Mouse (Mus musculus): ENCODE measurements around the gene Ptges2.

The Ptges2 gene

DNA sequence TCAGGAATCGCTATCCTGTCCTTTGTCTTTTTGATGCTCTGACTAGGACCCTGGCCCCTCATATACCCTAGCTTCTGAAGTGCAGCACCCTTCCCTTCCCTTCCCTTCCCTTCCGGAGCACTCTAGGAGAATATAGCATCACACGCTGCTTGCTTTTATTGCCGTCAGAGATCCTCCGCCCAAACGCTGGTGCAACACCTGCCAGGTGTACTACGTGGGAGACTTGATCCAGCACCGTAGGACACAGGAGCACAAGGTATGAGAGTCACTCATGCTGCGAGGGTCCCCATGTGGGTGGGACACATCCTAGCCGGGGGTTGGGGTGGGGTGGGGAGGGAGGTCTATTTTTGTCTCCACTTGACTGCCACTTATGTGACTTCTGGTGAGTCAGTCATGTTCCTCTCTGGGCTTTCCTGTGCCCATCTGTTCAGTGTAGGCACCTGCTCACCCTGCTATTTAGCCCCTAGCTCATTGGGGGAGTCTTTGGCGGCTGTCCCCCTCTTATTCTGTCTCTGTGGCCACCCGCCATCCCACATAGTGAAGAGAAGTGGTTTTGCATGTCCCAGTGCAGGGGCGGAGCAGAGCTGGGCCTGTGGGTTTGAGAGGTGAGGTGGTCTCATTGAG, 20.3 kb upstream of the Ptges2 start:
- no peak for DNase-seq

DNA sequence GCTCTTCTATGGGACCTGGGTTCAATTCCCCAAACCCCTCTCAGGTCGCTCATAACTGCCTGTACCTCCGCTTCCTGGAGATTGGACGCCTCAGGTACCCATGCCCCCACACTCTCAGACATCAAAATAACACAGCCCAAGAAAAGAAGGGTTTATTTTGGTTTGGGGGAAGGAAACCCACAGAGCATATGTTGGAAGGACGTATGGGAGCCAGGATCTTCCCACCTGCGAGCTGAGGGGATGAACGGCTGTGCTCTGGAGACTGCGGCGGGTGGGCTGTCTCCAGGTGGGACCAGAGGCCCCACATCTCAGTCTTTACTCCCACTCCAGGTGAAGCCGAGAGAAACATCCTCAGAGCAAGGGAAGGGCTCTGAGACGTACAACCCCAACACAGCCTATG, 18.7 kb upstream of the Ptges2 start:
- DNase-seq, result no peak

DNA sequence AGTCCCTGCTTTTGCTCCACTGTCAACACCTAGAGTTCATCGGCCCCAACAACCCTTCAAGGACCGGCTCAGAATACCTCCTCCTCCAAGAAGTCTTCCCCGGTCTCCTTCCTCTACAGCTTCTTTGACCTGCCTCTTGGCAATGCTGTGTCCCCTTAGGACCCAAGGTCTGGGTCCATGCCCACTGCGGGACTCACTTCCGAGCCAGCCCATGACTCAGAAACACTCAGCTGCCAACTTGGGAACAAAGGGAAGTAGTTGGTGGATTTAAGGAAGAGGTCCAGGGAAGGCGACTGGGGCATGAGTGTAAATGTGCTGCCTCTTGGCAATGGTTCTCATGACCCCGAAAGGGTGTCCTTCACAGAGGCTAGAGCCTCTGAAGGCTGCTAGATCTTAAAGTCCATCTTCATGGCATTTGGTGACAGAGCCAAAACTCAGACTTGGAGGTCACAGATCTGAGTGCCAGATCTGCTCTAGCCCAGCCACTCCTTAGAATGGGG, 15.6 kb upstream of the Ptges2 start:
- DNase-seq, result no peak

DNA sequence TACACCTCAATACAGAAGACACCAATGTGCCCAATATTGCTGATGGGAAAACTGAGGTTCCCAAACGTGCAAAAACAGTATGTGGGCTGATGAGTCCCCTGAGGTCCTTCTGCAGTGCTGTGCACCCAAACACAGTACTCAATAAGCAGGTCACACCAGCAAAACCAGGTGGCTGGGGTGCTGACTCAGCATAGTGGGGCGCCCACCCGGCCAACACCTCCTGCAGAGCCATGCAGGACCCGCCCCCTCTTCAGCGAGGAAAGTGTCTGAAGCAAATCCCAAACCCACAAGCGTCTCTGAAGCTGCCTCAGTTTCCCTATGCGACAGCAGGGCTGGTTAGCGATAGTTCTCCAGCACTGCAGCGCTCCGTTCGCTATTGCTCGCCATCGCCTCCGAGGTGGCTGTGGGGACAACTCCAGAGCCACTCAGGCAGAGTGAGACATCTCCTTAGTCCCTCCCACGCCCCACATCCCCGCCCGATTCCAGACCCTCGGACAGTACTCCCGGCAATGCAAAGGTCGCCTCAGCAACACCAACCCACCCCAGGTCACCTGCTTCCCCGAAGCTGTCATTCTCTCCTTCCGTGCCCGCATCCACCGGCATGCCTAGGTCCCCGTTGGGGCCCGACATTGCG, 14.4 kb upstream of the Ptges2 start:
- DNase-seq, result no peak

DNA sequence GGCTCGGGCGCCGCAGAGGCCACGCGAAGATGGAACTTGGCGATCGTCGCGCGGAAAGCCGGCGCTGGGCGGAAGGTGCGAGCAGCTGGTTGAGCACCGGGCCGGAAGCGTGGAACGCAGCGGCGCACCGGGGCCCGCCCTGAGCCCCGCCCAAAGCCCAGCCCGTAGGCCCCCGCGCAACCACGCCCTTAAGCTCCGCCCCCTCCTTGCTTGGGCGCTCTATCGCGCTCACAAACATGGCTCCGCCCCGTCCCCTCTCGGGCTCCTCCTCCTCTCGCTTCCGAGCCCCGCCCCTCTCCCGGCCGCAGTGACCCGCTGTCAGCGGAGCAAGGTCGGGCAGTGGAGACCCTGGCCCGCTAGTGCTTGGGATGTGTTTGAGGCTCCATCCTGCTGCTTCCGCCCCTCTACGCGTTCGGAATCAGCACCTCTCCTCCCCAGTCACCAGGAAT, 13.9 kb upstream of the Ptges2 start, which contains the start of gene 1110008P14Rik:
Gene 1110008P14Rik, minus strand, starts transcription at position 164 of the 449 bp plus-strand sequence.
- DNase-seq, result peak; percentile 95

DNA sequence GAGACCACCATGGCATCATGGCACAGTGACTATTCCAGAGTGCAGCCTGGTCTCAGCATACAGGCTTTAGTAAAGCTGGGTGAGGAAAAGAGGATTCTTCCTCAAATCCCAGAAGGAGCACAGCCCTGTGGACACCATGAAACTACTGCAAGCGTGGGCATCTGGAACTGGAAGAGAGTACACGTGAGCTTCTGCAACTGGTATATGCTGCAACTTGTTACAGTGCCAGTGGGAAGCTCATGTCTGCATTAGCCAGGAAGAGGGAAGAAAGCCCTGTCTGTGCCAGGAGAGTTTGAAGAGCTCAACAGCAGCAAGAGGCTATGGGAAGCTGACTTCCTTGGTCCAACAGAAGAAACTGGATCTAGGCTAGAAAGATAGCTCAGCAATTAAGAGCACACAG, 13.0 kb upstream of the Ptges2 start:
- DNase-seq, result no peak

DNA sequence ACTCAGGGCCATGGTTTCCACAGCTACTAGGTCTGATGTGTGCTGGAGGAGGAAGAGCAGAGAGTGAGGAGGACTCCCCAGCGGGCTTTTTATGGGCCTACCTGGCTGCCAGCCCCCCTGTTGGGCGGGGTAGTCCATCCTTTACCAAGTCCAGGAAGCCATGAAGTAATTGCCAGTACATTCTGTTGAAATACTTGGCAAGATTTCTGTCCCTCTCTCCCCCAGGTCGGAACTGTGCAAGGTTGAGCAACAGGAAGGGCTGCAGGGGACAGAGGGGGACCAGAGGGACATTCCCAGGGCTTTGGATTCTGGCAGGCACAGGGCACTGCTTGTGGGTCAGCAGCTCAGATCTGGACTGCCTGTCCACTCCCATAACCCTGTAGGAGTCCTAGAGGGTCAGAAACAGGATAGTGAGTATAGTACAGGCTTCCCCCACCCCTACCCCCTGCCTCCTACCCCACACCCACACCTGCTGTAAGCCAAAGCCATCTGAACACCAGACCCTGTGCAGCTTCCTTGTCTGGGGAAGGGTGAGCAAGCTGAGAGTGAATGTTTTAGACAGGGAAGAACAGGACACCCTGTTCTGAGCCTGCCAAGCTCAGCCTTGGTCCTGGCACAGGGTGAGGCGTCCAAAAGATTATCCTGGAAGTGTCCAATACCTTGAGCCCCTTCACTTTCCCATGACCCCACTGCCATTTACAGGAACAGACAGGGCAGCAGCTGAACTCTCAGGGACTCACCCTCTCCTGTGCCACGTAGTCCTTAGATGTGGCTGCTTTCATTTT, 7.8 kb upstream of the Ptges2 start, which contains the start of gene Lcn2:
Gene Lcn2, minus strand, starts transcription at position 547 of the 785 bp plus-strand sequence.
- no peak for DNase-seq

DNA sequence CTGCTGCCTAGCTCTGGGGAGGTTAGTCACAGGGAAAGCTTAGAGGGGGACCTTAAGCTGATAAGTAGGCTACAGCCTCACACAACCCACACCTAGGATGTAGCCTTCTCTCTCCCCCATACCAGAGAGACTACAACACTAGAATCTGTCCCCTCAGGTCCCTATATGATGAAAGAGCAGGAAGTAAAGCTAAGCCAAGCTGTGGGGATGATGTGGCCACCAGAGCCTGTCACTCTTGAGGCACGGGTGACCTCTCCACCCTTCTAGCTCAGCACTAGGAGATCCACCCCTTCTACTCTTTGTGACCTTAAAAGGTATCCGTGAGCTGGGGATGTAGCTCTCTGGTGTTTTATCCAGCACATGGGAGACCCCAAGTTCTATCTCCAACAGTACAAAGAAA, 6.5 kb upstream of the Ptges2 start:
- DNase-seq, result no peak

DNA sequence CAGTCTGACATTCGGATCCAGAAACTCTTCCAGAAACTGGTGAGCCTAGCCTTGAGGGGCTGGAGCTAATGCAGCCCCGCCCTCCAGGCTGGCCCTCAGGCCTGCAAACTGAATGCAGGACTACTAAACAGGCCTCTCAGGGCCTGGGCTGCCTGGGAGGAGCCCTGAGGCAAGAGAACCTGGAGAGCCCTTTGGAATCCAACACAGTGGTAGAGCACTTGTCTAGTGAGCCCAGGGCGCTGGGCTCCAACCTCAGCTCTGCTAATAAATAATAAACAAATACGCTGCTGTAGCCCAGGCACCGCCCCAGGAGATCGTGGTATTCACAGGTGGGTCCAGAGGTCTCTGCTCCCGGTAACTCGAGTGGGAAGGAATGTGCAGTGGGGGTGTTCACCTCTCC, 4.8 kb upstream of the Ptges2 start:
- DNase-seq, result peak; percentile 76

DNA sequence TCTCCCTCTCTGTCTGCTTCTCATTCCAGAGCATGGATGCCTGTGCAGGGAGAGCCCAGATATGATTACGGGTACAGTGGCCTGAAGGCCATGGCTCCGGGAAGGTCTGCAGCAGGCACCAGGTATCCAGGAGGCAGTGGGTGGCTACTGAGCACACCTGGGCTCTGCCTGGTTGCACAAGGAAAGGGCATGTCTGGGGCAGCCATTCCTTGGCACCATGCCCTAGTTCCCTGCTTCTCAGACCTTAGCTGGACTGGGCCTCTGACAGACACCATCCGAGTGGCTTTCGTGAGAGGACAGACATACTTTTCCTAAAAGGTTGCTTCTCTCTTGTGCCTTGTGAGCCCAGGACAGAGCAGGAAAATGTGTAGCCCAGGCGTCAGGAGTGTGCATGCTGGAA, 3.6 kb upstream of the Ptges2 start:
- peak; percentile 83 for DNase-seq

DNA sequence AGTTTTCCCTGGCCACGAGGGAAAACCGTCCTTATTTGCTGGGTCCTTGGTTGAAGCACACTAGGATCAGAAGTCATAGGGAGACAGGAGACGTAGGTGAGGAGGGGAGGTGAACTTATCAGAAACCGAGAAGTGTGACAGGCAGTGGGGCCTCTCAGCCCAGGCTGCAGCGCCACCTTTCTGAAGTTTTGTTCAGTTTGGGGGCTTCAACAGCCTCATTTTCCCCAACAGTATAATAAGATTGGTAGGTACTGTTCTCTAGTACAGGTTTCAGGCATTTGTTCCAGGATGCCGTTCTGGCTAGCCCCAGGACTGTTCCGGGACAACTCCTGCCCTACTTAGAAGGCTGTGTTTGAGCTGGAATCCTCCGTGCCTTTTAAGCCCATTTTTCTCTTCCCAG, 723 bp upstream of the Ptges2 start:
- peak; percentile 64 for DNase-seq

DNA sequence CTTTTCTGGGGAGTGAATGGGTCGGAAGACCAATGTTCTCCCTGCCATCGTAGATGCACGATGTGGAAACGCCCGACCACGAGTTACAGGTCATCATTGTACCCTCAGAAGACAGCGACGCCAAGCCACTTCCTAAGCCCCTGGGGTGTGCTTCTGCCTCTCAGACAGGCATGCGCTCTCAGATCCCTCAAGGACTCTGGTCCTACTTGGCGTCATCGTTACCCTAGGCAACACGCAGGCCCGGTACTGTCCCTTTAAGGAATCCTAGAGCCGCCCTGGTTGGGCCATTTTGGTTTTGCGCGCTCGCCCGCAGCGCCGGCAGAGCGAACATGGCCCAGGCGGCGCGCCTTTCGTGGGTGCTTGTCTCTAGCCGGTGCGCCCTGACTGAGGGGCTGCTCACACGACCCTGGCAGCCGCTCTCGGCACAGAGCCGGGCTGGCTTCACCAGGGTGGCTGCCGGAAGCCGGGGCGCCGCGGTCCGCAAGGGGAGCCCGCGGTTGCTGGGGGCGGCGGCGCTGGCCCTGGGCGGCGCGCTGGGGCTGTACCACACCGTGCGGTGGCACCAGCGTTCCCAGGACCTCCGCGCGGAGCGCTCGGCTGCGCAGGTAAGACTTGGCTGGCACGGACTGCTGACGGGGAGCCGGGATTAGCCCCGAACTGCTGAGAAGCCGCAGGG, 388 bp downstream of the Ptges2 start:
- peak; percentile 97 for DNase-seq

DNA sequence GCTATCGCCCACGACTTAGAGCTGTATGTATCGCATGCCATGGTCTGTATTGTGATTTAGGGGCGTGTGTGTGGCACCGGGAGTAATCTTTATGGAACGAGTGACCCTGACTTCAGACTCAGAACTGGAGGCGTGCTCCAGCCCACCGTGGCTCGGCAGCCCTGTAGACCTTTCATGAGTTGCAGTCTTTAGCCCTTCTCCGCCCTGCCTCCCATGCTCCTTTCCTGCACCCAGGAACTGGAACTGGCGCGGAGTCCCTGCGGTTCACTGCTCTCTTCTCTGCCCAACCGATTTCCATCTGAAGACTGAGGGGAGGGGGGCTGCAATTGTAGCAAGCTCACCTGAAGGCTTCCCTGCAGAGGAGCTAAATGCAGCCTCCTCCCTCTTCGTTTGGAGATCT, 999 bp downstream of the Ptges2 start:
- DNase-seq, result no peak

DNA sequence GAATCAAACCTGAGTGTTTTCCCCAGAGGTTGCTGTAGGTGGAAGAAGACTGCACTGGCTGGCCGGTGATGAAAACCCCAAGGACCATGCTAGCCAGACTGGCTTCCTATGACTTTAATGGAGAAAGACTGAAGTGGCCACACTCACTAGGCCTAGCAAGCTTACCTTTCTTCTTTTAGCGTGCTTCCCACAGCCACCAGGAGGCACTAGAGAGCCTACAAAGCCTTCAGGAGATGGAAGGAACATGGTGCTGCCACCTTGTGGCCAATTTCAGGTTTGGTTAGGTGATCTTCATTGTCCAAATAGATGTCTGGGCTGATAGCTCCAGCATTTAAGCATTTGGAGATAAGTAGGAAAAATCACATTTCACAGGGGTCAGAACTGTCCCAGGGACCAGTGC, 9.0 kb downstream of the Ptges2 start:
- DNase-seq, result peak; percentile 98

DNA sequence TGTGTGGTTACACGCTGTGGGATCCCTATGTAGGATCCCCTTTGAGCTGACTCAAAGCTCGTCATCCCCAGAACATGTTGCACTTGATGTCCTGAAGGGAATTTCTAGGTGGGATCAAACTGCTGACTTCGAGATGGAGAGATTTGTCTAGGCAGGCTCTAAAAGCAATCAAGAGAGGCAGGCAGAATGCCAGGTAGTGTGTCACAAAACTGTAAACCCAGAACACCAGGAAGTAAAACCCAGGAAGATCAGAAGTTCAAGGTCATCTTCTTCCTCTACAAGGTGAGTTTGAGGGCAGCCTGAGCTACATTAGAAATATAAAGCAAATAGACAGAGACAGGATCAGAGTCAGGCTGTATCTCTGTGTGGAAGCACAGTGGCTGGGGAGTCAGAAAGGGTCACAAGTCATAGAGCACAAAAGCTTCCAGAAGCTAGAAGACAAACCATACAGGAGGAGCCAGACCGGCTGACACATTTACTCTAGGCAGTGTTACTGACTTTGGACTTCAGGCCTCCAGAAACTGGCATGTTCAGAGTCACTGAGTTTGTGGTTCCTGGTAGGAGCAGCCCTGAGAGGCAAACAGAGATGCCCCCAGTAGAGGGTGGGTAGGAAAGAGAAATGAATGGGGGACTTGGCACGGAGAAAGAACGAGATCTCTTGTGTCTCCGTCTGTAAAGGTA, 11.6 kb downstream of the Ptges2 start:
- DNase-seq, result peak; percentile 77

DNA sequence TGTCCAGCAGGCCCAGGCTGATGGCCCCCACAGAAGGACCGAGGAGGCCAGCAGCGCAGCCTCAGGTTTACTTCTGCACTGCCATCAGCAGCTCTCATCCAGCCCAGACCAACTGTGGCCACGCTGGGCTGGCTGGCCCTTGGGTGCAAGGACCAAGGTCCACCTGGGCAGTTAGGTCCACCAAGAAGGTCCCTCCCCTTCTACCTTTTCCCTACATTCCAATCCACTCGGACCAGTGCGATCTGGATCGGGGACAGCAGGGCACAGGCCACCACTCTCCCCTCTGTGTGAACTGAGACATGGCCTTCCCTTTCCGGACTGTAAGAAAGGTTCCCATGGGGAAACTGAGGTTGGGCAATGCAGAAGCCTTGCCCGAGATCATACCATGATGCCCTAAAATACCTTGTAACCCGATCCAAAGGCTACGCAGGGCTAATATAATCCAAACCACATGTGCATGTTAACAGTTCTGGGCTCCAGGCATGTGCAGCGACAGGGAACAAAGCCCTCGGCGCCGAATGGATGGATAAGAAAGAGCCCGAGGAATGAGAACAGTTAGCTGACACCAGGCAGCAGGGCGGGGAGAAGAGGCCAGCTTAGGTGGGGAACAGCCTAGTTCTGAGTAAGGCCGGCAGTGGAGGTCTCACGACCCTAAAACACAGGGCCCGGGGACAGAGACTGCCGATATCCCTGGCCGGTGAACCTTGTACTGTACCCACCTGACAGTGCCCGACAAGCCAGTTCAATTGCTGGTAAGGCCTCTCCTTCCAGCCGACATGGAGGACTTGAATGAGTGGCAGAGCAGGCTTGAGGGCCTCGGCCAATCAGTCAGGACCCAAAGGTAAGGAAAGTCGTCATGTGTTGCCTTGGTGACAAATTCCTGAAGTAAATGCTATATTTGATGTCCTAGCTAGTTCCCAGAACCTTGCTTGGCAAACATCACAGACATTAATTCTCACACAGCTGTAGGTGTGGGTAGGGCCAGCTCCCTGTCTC, 13.0 kb downstream of the Ptges2 start:
- DNase-seq, result peak; percentile 95

DNA sequence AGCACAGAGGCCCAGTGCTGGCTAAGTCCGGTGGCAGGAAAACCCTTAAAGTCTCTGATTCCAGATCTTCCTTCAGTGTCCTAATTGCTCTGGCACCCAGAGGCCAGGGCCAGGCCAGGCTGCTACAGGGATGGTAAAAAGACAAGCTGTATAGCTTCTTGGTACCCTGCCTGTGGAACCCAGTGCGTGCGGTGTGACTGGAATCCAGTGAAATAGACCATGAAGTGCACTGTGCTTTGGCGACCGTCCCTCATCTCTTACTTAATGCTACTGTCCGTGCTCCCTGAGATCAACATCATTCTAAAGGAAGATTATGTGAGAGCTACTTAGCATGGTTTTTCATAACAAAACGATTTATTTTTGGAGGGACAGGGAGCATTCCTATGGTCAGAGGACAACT, 15.7 kb downstream of the Ptges2 start:
- no peak for DNase-seq

DNA sequence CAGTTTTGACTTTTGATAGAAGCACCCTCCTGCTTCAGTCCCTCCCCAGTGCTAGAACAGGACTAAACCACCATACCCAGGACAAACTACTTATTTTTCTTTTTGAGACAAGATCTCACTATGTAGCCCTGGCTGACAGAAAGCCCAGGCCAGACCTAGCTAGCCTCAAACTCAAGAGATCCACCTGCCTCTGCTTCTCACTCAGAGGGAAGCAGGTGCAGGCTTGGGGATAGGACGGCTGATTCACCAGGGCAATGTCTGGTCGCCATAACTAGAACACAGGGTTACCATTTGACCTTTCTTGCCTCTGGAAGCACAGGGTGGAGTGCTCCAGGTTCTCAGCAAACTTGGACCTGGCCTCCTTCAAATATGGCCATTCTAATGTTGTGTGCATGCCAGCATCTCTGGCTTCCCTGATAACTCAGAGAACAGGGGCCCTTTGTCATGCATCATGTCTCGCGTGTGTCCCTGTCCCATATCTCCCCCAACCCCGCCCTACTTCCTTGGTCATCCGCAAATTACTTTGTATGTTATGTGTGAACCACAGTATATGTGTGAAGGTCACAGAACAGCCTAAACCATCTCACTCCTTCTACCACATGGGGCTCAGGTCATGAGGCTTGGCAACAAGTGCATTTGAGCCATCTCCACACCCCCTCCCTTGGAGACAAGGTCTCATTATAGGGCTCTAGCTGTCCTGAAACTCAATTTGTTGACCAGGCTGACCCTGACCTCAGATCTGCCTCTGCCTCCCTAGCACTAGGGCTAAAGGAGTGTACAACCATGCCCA, 17.2 kb downstream of the Ptges2 start:
- no peak for DNase-seq

DNA sequence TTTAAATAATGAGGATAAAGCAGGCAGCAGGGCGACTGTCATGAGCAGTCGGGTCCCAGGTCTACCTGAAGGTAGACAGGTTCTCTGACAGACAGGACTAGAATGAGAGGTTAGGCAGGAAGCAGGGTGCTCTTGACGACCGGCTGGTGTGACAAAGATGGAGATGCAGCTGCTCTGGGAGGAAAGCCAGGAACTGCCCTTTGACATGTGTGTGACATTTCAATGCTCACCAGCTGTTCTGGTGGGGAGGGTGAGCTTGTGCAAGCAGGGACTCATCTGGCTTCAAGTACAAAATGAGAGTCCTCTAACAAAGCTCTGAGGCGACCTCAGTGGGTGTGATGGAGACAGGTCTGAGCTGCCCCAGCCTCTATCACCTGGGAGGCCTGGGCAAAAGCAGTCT, 18.2 kb downstream of the Ptges2 start:
- DNase-seq, result peak; percentile 61

DNA sequence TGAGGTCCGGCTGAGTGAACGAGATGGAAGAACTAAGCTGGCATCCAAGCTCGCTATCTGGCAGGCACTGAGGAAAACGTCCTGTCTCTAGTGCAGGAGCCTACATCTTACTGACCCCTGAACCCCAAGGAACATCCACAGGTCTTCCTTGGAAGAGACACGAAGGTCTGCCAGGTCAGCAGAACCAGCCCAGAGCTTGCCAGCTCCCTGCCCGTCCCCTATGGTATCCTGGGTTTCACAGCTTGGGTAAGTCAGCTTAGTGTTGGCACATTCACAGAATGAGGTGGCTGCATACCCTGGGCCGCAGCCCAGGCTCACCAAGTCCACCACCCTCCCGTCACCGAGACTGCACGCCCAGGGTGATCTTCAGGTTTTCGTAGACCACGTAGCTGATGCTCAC, 20.1 kb downstream of the Ptges2 start:
- peak; percentile 56 for DNase-seq
